Mouse (Mus musculus) liver, adult (tissue): Measurements from ENCODE around the gene Olfr1066.
"Not testable (repeated sequence)": the region's sequence is repeated elsewhere in the genome, so short reads cannot be mapped to it uniquely, and the experiment has no call there.

Experiments
- GATA4 ChIP-seq: IDR thresholded peaks from 2 replicates; pipeline ENCODE4 v1.6.1; 2014; ENCODE audit warnings: mild to moderate bottlenecking, low read length; ENCODE audit not compliant: insufficient replicate concordance

The Olfr1066 gene

GRCm38 (mm10) chr2:86456169-86456568 lies at the start of gene Olfr1066:
Gene Olfr1066 (minus strand): TSS chr2:86456269.
- no peak for TF ChIP-seq GATA4

- TF ChIP-seq GATA4: no peak
Observed at GRCm38 (mm10) chr2:86487286-86487685, 31.2 kb upstream of the Olfr1066 start, which contains the start of gene Olfr228. Gene Olfr228 (minus strand): TSS chr2:86487386.

- TF ChIP-seq GATA4: no peak
Observed at GRCm38 (mm10) chr2:86464442-86465109, 8.5 kb upstream of the Olfr1066 start.

- TF ChIP-seq GATA4: no peak
Observed at GRCm38 (mm10) chr2:86460434-86460833, 4.4 kb upstream of the Olfr1066 start.

- not testable (repeated sequence) for TF ChIP-seq GATA4
Observed at GRCm38 (mm10) chr2:86450491-86450890, 5.6 kb downstream of the Olfr1066 start, which contains the start of gene Olfr1065. Gene Olfr1065 (minus strand): TSS chr2:86450591.

- TF ChIP-seq GATA4: not testable (repeated sequence)
Observed at GRCm38 (mm10) chr2:86426649-86427048, 29.4 kb downstream of the Olfr1066 start, which contains the start of gene Olfr1062. Gene Olfr1062 (minus strand): TSS chr2:86426749.

GRCm38 (mm10) chr2:86413950-86414349 lies 42.1 kb downstream of the Olfr1066 start, which contains the start of gene Olfr1061:
Gene Olfr1061 (minus strand): TSS chr2:86414050.
- no peak for TF ChIP-seq GATA4
